Mouse (Mus musculus) heart, adult 2 months (tissue): Measurements from ENCODE around the gene Rapgef2.

Source experiments
- CTCF ChIP-seq: fragments of 200-600 bp; IDR thresholded peaks from 2 replicates; pipeline ENCODE4 v1.8.1; 2022; ENCODE audit warnings: antibody characterized with exemption, mild to moderate bottlenecking, moderate library complexity
- EP300 ChIP-seq: fragments of 200-500 bp; IDR thresholded peaks from 2 replicates; pipeline ENCODE4 v1.6.1; 2011; ENCODE audit warnings: low read depth, low read length, control low read depth; ENCODE audit not compliant: insufficient read depth
- POLR2A ChIP-seq: fragments of 200-500 bp; IDR thresholded peaks from 2 replicates; pipeline ENCODE4 v1.6.1; 2011; ENCODE audit warnings: mild to moderate bottlenecking, low read depth, low read length, control low read depth; ENCODE audit not compliant: insufficient read depth

DNA sequence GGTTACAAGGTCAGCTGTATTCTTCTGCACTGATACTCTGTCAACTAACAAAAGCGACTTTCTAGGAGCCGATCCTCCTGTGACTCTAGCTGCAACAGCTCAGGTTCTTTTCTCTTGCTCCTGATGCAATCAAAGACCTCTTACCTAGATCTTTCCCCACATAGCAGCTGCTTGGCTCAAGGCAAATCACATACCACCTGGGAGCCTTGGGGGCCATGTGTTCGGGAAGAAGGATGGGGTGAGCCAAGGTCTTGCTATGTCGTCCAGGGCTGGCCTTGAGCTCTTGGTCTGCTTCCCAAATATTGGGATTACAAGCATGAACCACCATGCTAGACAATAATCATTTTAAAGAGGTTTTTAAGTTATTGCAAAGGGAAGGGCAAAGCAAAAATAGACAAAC, 11.0 kb upstream of the Rapgef2 start:
- TF ChIP-seq POLR2A (no peak), CTCF (no peak), EP300 (no peak)
